Mouse (Mus musculus): Measurements from ENCODE around the gene Rexo4. TPM values are rescaled to one million over a fixed set of nuclear protein-coding genes. Genes with fewer than 3 reads are reported as not detected.

Rexo4 gene
- polyA plus RNA-seq, 1 experiment from 2014 or later, result 58.8 TPM

DNA sequence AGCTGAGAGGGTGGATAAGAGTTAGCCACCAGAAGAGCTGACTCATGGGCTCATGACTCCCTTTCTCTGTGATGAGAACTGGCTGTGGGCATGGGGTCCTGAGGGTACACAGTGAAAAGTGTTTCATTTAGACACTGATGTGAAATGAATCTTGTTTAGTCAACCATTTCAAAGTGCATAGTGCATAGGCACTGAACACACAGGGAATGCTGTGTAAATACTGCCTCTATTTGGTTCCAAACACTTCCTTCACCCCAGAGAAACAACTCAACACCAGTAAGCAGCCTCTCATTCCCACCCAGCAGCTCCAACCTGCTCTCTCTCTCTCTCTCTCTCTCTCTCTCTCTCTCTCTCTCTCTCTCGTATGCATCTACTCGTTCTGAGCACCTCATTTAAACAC lies 20.0 kb upstream of the Rexo4 start:
- WGBS, result 59% methylated on average over 2 of the region's 2 CpGs
- DNase-seq (ENCODE audit: low spot score) (no peak), ATAC-seq (replicated peaks; ENCODE audit: low FRiP score) (no peak)
- H3K27me3 ChIP-seq (replicated peaks; ENCODE audit: control insufficient read depth, insufficient read depth, low read length), result peaks cover 6% of the 10 kb centered on the region; the same call in 1 of the 2 replicates
- H3K4me3 ChIP-seq (ENCODE audit: low read depth, low read length), result no peak overlapping the region
- no peak overlapping the region for H3K27ac ChIP-seq (ENCODE audit: low read depth, low read length)
- no peaks in the 10 kb centered on the region for H3K9me3 ChIP-seq (ENCODE audit: control insufficient read depth, low read length)
- H3K4me1 ChIP-seq (replicated peaks; ENCODE audit: control insufficient read depth, insufficient read depth, low read length), result no peaks in the 10 kb centered on the region
- no peak overlapping the region for H3K4me2 ChIP-seq
- H3K36me3 ChIP-seq (ENCODE audit: control insufficient read depth, insufficient read depth, low read length), result no peaks in the 10 kb centered on the region
- no peak overlapping the region for H3K9ac ChIP-seq (ENCODE audit: low read depth, low read length)

- no peaks in the 10 kb centered on the region for H3K4me1 ChIP-seq (replicated peaks; ENCODE audit: control insufficient read depth, insufficient read depth, low read length)
- H3K4me2 ChIP-seq, result no peak overlapping the region
- no peak for DNase-seq (ENCODE audit: low spot score)
- H3K27me3 ChIP-seq (replicated peaks; ENCODE audit: control insufficient read depth, insufficient read depth, low read length), result peaks cover 6% of the 10 kb centered on the region; the same call in 1 of the 2 replicates
- H3K27ac ChIP-seq (ENCODE audit: low read depth, low read length), result no peak overlapping the region
- no peak for ATAC-seq (replicated peaks; ENCODE audit: low FRiP score)
- no peak overlapping the region for H3K9ac ChIP-seq (ENCODE audit: low read depth, low read length)
- 58% methylated on average over 1 of the region's 1 CpGs for WGBS
- H3K4me3 ChIP-seq (ENCODE audit: low read depth, low read length), result no peak overlapping the region
- no peaks in the 10 kb centered on the region for H3K9me3 ChIP-seq (ENCODE audit: control insufficient read depth, low read length)
- no peaks in the 10 kb centered on the region for H3K36me3 ChIP-seq (ENCODE audit: control insufficient read depth, insufficient read depth, low read length)
Observed at GRCm38 (mm10) chr2:26980361-26980760, 16.2 kb upstream of the Rexo4 start.

- Histone ChIP-seq H3K9ac (ENCODE audit: low read depth, low read length) (no peak overlapping the region), H3K27me3 (replicated peaks; ENCODE audit: control insufficient read depth, insufficient read depth, low read length) (no peaks in the 10 kb centered on the region), H3K9me3 (ENCODE audit: control insufficient read depth, low read length) (no peaks in the 10 kb centered on the region), H3K4me1 (replicated peaks; ENCODE audit: control insufficient read depth, insufficient read depth, low read length) (no peaks in the 10 kb centered on the region; the same call in 1 of the 2 replicates), H3K4me2 (no peak overlapping the region), H3K36me3 (ENCODE audit: control insufficient read depth, insufficient read depth, low read length) (no peaks in the 10 kb centered on the region), H3K27ac (ENCODE audit: low read depth, low read length) (no peak overlapping the region), H3K4me3 (ENCODE audit: low read depth, low read length) (no peak overlapping the region)
- DNase-seq (ENCODE audit: low spot score), result no peak
- 22% methylated on average over 4 of the region's 4 CpGs for WGBS
- no peak for ATAC-seq (replicated peaks; ENCODE audit: low FRiP score)
Observed at GRCm38 (mm10) chr2:26973960-26974359, 9.8 kb upstream of the Rexo4 start.

DNA sequence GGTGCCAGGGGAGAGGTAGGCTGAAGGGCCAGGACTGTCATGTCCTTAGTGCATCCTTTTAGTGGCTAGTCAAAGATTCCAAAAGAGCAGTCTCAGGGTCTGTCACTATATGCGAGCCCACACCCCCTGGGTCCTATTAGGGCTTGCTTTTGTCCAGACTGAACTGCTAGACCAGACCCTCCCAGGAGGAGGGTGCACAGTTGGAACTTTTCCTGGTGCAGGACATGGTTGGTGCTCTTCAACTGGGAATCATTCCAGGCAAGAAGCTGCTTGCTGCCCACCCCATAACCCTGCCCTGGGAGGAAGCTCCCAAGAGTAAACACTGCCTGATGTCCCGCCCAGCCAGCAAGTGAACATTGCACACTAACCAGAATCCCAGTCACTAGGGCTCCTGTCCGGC lies 8.9 kb upstream of the Rexo4 start, which contains the start of gene Adamts13:
Gene Adamts13, plus strand, starts transcription at position 301 of the 400 bp plus-strand sequence.
- Histone ChIP-seq H3K27ac (ENCODE audit: low read depth, low read length) (no peak within 1 kb of the TSS), H3K4me2 (no peak within 1 kb of the TSS), H3K9me3 (ENCODE audit: control insufficient read depth, low read length) (no peaks in the 10 kb centered on the region), H3K4me3 (ENCODE audit: low read depth, low read length) (no peak within 1 kb of the TSS), H3K4me1 (replicated peaks; ENCODE audit: control insufficient read depth, insufficient read depth, low read length) (no peaks in the 10 kb centered on the region; the same call in 1 of the 2 replicates), H3K36me3 (ENCODE audit: control insufficient read depth, insufficient read depth, low read length) (no peaks in the 10 kb centered on the region), H3K27me3 (replicated peaks; ENCODE audit: control insufficient read depth, insufficient read depth, low read length) (no peaks in the 10 kb centered on the region), H3K9ac (ENCODE audit: low read depth, low read length) (no peak within 1 kb of the TSS)
- no peak for ATAC-seq (replicated peaks; ENCODE audit: low FRiP score)
- 61% methylated on average over 3 of the region's 3 CpGs for WGBS
- no peak for DNase-seq (ENCODE audit: low spot score)

- Histone ChIP-seq H3K4me3 (ENCODE audit: low read depth, low read length) (no peak overlapping the region), H3K27me3 (replicated peaks; ENCODE audit: control insufficient read depth, insufficient read depth, low read length) (no peaks in the 10 kb centered on the region)
- WGBS, result 84% methylated on average over 2 of the region's 2 CpGs
Observed at GRCm38 (mm10) chr2:26967262-26967661, 3.1 kb upstream of the Rexo4 start.

DNA sequence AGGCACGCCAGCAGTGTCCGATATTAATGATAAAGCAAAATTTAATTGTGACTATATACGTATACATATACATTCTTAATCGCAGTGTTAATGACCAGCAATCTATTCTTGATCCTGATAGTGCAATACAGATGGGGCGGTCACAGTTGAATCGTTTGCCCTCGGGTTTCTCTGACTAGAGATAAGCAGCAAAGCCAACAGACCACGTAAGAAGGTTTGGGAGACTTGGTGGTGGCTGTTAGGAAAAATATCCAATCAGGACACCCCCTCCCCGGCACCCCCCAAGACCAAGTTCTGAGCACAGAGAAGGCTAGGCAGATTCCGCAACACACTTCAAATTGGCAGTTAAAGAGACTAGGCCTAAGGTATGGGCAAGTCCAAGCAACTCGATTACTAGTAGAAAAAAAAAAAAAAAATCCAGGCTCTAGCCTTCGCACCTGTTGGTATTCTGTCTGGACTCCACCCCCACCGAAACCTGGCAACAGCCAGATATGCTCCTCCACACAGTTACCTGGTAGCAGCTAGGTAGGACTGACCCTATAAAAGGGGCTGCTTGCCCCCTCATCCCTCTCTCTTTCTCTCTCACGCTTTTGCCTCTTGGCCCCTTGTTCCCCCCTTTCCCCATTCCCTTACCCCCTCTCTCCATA lies 661 bp upstream of the Rexo4 start:
- H3K27me3 ChIP-seq (replicated peaks; ENCODE audit: control insufficient read depth, insufficient read depth, low read length), result no peaks in the 10 kb centered on the region
- peak overlapping the region; percentile 91 for H3K4me2 ChIP-seq
- H3K4me3 ChIP-seq (ENCODE audit: low read depth, low read length), result peak overlapping the region; percentile 88
- peaks cover 15% of the 10 kb centered on the region for H3K36me3 ChIP-seq (ENCODE audit: control insufficient read depth, insufficient read depth, low read length)
- H3K27ac ChIP-seq (ENCODE audit: low read depth, low read length), result peak overlapping the region; percentile 99
- H3K9ac ChIP-seq (ENCODE audit: low read depth, low read length), result peak overlapping the region; percentile 93
- H3K9me3 ChIP-seq (ENCODE audit: control insufficient read depth, low read length), result 0 out of 2 replicates have a peak, but pooled peaks cover 4% of the 10 kb centered on the region
- no peak for DNase-seq (ENCODE audit: low spot score)
- H3K4me1 ChIP-seq (replicated peaks; ENCODE audit: control insufficient read depth, insufficient read depth, low read length), result peaks cover 8% of the 10 kb centered on the region
- no peak; the same call in none of the 2 replicates for ATAC-seq (replicated peaks; ENCODE audit: low FRiP score)
- WGBS, result 15% methylated on average over 14 of the region's 14 CpGs

More at GRCm38 (mm10) chr2:26967262-26967661, 3.1 kb upstream of the Rexo4 start:
- Histone ChIP-seq H3K9me3 (ENCODE audit: control insufficient read depth, low read length) (0 out of 2 replicates have a peak, but pooled peaks cover 4% of the 10 kb centered on the region), H3K4me1 (replicated peaks; ENCODE audit: control insufficient read depth, insufficient read depth, low read length) (peaks cover 8% of the 10 kb centered on the region), H3K9ac (ENCODE audit: low read depth, low read length) (no peak overlapping the region), H3K4me2 (no peak overlapping the region), H3K27ac (ENCODE audit: low read depth, low read length) (no peak overlapping the region), H3K36me3 (ENCODE audit: control insufficient read depth, insufficient read depth, low read length) (no peaks in the 10 kb centered on the region; the same call in 1 of the 2 replicates)
- ATAC-seq (replicated peaks; ENCODE audit: low FRiP score) (no peak), DNase-seq (ENCODE audit: low spot score) (no peak)

DNA sequence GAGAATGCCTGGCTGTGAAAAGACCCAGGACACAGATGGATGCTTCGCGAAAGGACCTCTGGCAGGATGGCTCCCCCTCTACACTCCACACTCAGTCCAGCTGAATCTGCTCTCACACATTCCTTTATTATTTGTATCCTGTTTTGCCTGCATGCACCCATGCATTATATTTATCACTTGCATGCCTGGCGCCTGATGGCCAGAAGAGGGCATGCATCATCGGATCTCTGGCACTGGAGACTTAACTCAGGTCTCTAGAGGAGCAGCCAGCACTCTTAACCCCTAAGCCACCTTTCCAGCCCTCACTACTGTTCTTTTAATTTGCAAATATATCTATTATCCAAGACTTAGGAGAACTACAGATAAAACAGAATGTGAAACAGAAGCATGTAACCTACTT lies 3.4 kb downstream of the Rexo4 start:
- no peak overlapping the region for H3K9ac ChIP-seq (ENCODE audit: low read depth, low read length)
- ATAC-seq (replicated peaks; ENCODE audit: low FRiP score) (no peak), DNase-seq (ENCODE audit: low spot score) (no peak)
- peaks cover 46% of the 10 kb centered on the region for H3K36me3 ChIP-seq (ENCODE audit: control insufficient read depth, insufficient read depth, low read length)
- no peak overlapping the region for H3K4me2 ChIP-seq
- WGBS, result 73% methylated on average over 4 of the region's 4 CpGs
- H3K4me1 ChIP-seq (replicated peaks; ENCODE audit: control insufficient read depth, insufficient read depth, low read length), result peaks cover 8% of the 10 kb centered on the region
- no peak overlapping the region for H3K27ac ChIP-seq (ENCODE audit: low read depth, low read length)
- H3K4me3 ChIP-seq (ENCODE audit: low read depth, low read length), result no peak overlapping the region
- no peaks in the 10 kb centered on the region for H3K27me3 ChIP-seq (replicated peaks; ENCODE audit: control insufficient read depth, insufficient read depth, low read length)
- H3K9me3 ChIP-seq (ENCODE audit: control insufficient read depth, low read length), result no peaks in the 10 kb centered on the region

DNA sequence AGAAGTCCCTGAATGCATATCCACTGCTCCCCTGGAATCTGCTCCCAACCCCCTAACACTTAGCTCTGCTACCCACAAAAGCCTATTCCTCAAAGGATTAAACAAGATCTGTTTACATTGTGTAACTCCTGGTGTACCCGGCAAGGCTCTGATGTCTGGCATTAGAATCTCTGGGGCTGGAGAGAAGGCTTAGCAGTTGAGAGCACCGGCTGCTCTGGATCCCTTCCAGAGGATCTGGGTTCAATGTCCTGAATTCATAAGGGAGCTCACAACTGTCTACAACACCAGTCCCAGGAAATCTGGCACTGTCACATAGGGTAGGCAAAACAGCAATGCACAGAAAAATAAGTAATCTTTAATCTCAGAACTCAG lies 6.7 kb downstream of the Rexo4 start:
- ATAC-seq (replicated peaks; ENCODE audit: low FRiP score) (no peak), DNase-seq (ENCODE audit: low spot score) (no peak)
- H3K27ac ChIP-seq (ENCODE audit: low read depth, low read length), result no peak overlapping the region
- H3K9me3 ChIP-seq (ENCODE audit: control insufficient read depth, low read length), result no peaks in the 10 kb centered on the region
- no peaks in the 10 kb centered on the region; the same call in 1 of the 2 replicates for H3K4me1 ChIP-seq (replicated peaks; ENCODE audit: control insufficient read depth, insufficient read depth, low read length)
- no peaks in the 10 kb centered on the region for H3K27me3 ChIP-seq (replicated peaks; ENCODE audit: control insufficient read depth, insufficient read depth, low read length)
- H3K4me2 ChIP-seq, result no peak overlapping the region
- WGBS, result 86% methylated on average over 2 of the region's 2 CpGs
- H3K4me3 ChIP-seq (ENCODE audit: low read depth, low read length), result no peak overlapping the region
- peaks cover 61% of the 10 kb centered on the region for H3K36me3 ChIP-seq (ENCODE audit: control insufficient read depth, insufficient read depth, low read length)
- no peak overlapping the region for H3K9ac ChIP-seq (ENCODE audit: low read depth, low read length)
